18 mouse cellular contexts compared by ENCODE assay signal in the genomic region with DNA sequence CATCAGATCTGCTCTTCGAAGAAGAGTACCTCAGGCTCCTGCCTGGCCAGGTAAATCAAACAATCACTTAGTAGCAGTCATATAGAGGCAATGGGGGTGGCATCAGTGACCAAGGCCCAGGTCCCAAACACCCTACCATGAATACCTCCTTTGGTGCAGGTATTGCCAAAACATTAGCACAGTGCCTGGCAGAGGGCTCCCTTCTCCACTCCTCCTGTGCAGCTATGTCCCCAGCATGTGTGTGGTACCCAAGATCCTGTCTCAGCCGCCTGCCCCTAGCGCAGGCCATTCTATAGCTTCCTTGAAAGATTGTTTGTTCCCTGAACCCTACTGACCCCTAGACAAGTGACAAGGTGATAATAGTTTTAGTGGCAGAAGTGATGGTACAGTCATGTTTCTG. TPM values are rescaled to one million over a fixed set of nuclear protein-coding genes. Genes with fewer than 3 reads are reported as not detected.
DNase-seq lines count a peak whose midpoint lies in the region; ATAC-seq and TF ChIP-seq lines count a peak whose summit lies in the region.
"Had no signal": no experiment of that assay in that cellular context is flagged by ENCODE, and none has a peak within 500 bp of the region (broad histone marks: within the 10 kb centered on the region; RNA-seq: fewer than 3 reads in every experiment).

No protein-coding gene starts in this region.

- peak overlapping the region; percentile 97 for H3K27ac ChIP-seq in cerebellum, adult 2 months (ENCODE audit: insufficient read depth, low read length)
- peak overlapping the region; percentile 99 for H3K27ac ChIP-seq in left cerebral cortex, adult 2 months
- H3K27ac ChIP-seq in midbrain, embryonic 14.5 days (replicated peaks; ENCODE audit: low read depth, low read length) = no peak overlapping the region
- H3K27ac ChIP-seq: forebrain, embryonic 12.5 days; intestine, embryonic 15.5 days; kidney, embryonic 15.5 days; liver, embryonic 12.5 days had no signal

- WGBS in cerebellum, adult 2 months = 49% methylated on average over 3 of the region's 3 CpGs
- WGBS in midbrain, embryonic 14.5 days = 92% methylated on average over 3 of the region's 3 CpGs

- no peak for TF ChIP-seq CTCF in cerebellum, adult 2 months (IDR thresholded peaks at IDR 0.05; ENCODE audit: borderline replicate concordance, insufficient read depth, low read depth, low read length)
- no peak for TF ChIP-seq CTCF in left cerebral cortex, adult 2 months (IDR thresholded peaks at IDR 0.05)

- peak overlapping the region; percentile 91 for H3K4me2 ChIP-seq in midbrain, embryonic 14.5 days (ENCODE audit: low read length)
- H3K4me2 ChIP-seq: heart, embryonic 11.5 days; liver, embryonic 12.5 days had no signal

- no peaks in the 10 kb centered on the region for H3K9me3 ChIP-seq in midbrain, embryonic 14.5 days (ENCODE audit: control insufficient read depth, low read length)
- H3K9me3 ChIP-seq: forebrain, embryonic 12.5 days; intestine, embryonic 15.5 days; kidney, embryonic 15.5 days; liver, embryonic 12.5 days had no signal

- no peak for DNase-seq in cerebellum, adult 2 months
- DNase-seq in left cerebral cortex, adult 2 months (ENCODE audit: extremely low spot score in 1 of 2, low spot score in 2 of 2) = no peak
- DNase-seq in left cerebral cortex, postnatal 25 days (ENCODE audit: low spot score in 2 of 2) = no peak
- DNase-seq in brain, adult 2 months (ENCODE audit: low read depth, low spot score) = peak; percentile 39
- DNase-seq in midbrain, embryonic 14.5 days = no peak
- no peak for DNase-seq in heart, postnatal 36 days
- no peak for DNase-seq in B cell, adult 2 months
- DNase-seq: heart, postnatal 14 days; lung, postnatal 36 days had no signal

- peaks cover 20% of the 10 kb centered on the region for H3K4me1 ChIP-seq in cerebellum, adult 2 months (ENCODE audit: control insufficient read depth, insufficient read depth, low read length)
- peaks cover 24% of the 10 kb centered on the region for H3K4me1 ChIP-seq in midbrain, embryonic 14.5 days (ENCODE audit: control insufficient read depth, insufficient read depth, low read length)

- ATAC-seq in cerebellum, adult (ENCODE audit: insufficient number of reproducible peaks, low FRiP score, low TSS enrichment) = no peak
- no peak for ATAC-seq in midbrain, embryonic 14.5 days (ENCODE audit: low FRiP score, low TSS enrichment)
- ATAC-seq: intestine, embryonic 15.5 days; liver, embryonic 12.5 days had no signal

- no peaks in the 10 kb centered on the region for H3K36me3 ChIP-seq in midbrain, embryonic 14.5 days (ENCODE audit: control insufficient read depth, insufficient read depth, low read length)
- H3K36me3 ChIP-seq: forebrain, embryonic 12.5 days; intestine, embryonic 15.5 days; kidney, embryonic 15.5 days; liver, embryonic 12.5 days had no signal

- H3K27me3 ChIP-seq in cerebellum, adult 2 months (ENCODE audit: control insufficient read depth, insufficient read depth, low read length) = no peaks in the 10 kb centered on the region
- H3K27me3 ChIP-seq in midbrain, embryonic 14.5 days (ENCODE audit: control insufficient read depth, insufficient read depth, low read length) = peaks cover 6% of the 10 kb centered on the region; the same call in 1 of the 2 replicates

- intact Hi-C loops in left cerebral cortex, adult 2 months (cut with DNase I) = loop anchor here (2.0 to 10.0 kb wide), 2 partner anchors 45 to 361 kb away; no protein-coding TSS in a partner anchor
- intact Hi-C loops in left cerebral cortex, postnatal 25 days (cut with DNase I) = loop anchor here (2.0 to 10.0 kb wide), 2 partner anchors 55 to 351 kb away; partner anchors contain the start of gene Kcnc4
- intact Hi-C loops in heart, postnatal 36 days (cut with DNase I) = no loop called here

- H3K4me3 ChIP-seq in cerebellum, adult 2 months (replicated peaks; ENCODE audit: insufficient read depth, low read depth, low read length) = peak overlapping the region; percentile 82
- H3K4me3 ChIP-seq in left cerebral cortex, adult 2 months = peak overlapping the region; percentile 87
- no peak overlapping the region for H3K4me3 ChIP-seq in midbrain, embryonic 14.5 days (replicated peaks; ENCODE audit: low read depth, low read length)
- H3K4me3 ChIP-seq: intestine, embryonic 15.5 days; kidney, embryonic 15.5 days; liver, embryonic 12.5 days had no signal

- 0 out of 2 replicates have a peak, but pooled peaks have one; percentile 3 for TF ChIP-seq POLR2A in cerebellum, adult 2 months (IDR thresholded peaks at IDR 0.05; ENCODE audit: borderline replicate concordance, insufficient read depth, low read length)

- peak overlapping the region; percentile 85; the same call in 1 of the 2 replicates for H3K9ac ChIP-seq in midbrain, embryonic 14.5 days (replicated peaks; ENCODE audit: low read length)
- H3K9ac ChIP-seq: forebrain, embryonic 12.5 days; intestine, embryonic 15.5 days; kidney, embryonic 15.5 days; liver, embryonic 12.5 days had no signal

RNA-seq across cellular contexts. Expression of gene Kcna2, which starts 2.5 kb away (rescaled TPM):
- 73.3 and 75.7 TPM in 2 replicates for polyA plus RNA-seq in cerebellum, adult 2 months (2012; rRNA removed)
- total RNA-seq in left cerebral cortex, adult 2 months (2021) = 100 to 1,000 TPM; 156 to 162 TPM
- total RNA-seq in left cerebral cortex, postnatal 25 days (2021) = 100 to 1,000 TPM; 140 to 147 TPM
- 1.5 and 2.0 TPM in 2 replicates for polyA plus RNA-seq in midbrain, embryonic 14.5 days (2014; fragmentation: Nextera tagmentation; extraction: Ambion mirVana)
- 1 to 10 TPM; 1.6 to 1.8 TPM for total RNA-seq in heart, postnatal 36 days (2021)
- total RNA-seq: CH12.LX; monocyte, adult 5-6 weeks had no signal
- polyA plus RNA-seq: limb, embryonic 11.5 days had no signal

Comparison
In these comparisons a context has a peak if more than half of its experiments do, and no peak if none do; other contexts are left out.
1. RNA of gene Kcna2, which starts 2.5 kb away (total RNA-seq): 156 to 162 TPM in left cerebral cortex, adult 2 months and 140 to 147 TPM in left cerebral cortex, postnatal 25 days; 1.6 to 1.8 TPM in heart, postnatal 36 days; every median in the first group is over 10 times any median in the second.